Mouse (Mus musculus) megakaryocyte, adult 5-6 weeks (primary cell): ENCODE measurements at regions not wholly inside any gene's neighbourhood (a gene's known extent, or its start where the extent isn't known, plus 50 kb on each side); places are given as distances from the start of the nearest gene placed in this dataset.

ENCODE experiments used
- ATAC-seq: 2 replicates; pipeline ENCODE4 v1.8.0; 2016; ENCODE audit warnings: mild to moderate bottlenecking, inconsistent platforms; ENCODE audit not compliant: poor library complexity, severe bottlenecking

DNA sequence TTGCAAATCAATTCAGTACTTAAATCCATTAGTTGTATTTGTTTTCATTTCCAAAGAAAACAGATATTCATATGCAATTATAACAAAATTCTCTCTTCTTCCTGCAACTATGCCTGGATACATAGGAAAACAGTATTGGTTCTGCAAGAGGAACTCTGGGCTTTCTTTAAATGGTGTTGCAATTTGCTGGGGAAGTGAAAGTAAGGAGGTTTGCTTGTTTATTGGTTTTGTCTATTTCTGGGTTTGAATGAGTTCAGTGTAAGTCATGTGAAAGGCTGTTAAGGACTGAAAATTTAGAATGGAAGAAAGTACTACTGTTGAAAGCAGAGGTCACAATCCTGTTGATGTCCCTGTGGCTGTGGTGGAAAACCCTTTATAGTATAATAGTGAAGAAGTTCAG lies 1058.0 kb downstream of the Pla2g4a start:
- ATAC-seq = peak; percentile 89

- ATAC-seq = no peak
Observed at GRCm38 (mm10) chr1:148901319-148902033, 1059.6 kb downstream of the Pla2g4a start.

- no peak for ATAC-seq
Observed at GRCm38 (mm10) chr1:148870788-148871187, 1090.3 kb downstream of the Pla2g4a start.

DNA sequence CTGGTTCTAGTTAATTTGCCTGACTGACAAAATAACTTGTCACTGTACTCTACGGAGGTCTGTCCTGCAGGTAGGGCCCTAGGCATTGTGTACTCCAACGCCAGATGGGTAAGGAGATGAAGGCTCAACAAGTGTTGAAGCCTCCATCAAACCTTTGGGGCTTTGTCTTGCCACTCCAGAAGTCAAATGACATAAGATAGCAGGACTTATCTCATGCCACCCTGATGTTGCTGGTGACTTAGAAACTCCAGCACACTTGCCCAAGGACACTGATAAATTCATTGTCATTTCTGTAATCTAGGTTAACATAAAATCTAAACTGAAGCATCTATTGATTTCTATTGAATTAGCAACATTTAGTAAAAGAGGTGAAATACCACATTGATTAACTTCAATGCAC lies 1097.5 kb downstream of the Pla2g4a start:
- ATAC-seq = no peak

GRCm38 (mm10) chr1:148852990-148853389 lies 1108.1 kb downstream of the Pla2g4a start:
- no peak for ATAC-seq

GRCm38 (mm10) chr1:148846595-148846994 lies 1114.5 kb downstream of the Pla2g4a start:
- no peak for ATAC-seq

GRCm38 (mm10) chr1:148823146-148823545 lies 1137.9 kb downstream of the Pla2g4a start:
- no peak for ATAC-seq

GRCm38 (mm10) chr1:148808707-148809106 lies 1152.4 kb downstream of the Pla2g4a start:
- ATAC-seq = peak; percentile 91

DNA sequence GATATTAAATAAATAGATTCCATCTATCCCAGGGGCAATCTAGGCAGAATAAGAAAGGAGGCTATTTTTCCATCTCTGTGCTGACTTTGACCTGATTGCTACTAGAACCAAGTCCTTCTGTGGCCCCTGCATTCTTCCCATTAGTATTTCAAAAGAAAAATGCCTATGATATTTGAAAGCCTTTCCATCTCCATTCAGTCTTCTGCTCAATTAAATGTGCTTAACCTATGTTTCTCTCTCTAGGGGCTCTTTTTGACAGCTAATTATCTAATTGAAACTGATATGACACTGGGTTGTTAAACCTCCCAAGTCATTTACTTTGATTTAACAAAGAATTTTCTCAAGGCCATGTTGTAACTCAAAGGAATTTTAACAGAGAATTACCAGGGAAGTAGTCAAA lies 1164.0 kb downstream of the Pla2g4a start:
- no peak for ATAC-seq

GRCm38 (mm10) chr1:148750806-148751205 lies 1210.3 kb downstream of the Pla2g4a start:
- no peak for ATAC-seq

DNA sequence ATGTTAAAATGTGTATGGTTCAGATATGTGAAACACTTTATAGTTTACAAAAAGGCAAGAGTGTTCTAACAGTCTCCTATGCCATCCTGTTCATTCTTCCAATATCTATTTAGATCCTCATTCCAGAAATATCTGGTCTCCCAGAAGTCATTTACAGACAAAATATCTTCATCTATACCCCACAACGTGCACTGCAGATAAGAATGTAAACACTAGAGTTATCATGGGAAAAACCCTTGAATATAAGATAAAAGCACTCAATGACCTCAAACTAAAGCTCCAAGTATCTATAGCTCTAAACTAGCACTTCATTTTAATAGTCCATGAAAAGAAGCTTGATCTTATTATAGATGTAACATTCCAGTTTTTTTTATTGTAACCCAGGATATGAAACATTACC lies 1239.0 kb downstream of the Pla2g4a start:
- ATAC-seq = no peak

- no peak for ATAC-seq
Observed at GRCm38 (mm10) chr1:148721409-148721808, 1239.7 kb downstream of the Pla2g4a start.

GRCm38 (mm10) chr1:148720980-148721379 lies 1240.1 kb downstream of the Pla2g4a start:
- ATAC-seq = no peak

DNA sequence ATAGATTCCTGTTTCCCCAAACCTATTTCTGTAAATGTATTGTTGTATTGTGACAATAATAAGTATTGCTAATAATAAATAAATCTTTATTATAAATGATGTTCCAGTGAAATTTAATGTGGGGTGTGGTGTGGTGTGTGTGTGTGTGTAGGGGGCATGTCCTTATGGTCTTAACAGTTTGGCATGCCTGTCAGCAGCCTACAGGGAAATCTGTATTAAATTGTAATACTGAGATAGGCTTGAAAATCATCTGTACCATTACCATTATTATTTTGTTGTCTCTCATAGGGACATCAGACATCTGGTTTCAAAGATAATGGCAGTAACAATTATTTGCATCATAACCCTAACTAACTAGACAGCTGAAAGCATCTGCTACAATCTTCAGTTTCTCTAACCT lies 1253.0 kb downstream of the Pla2g4a start:
- ATAC-seq = no peak

- no peak for ATAC-seq
Observed at GRCm38 (mm10) chr1:148707657-148708056, 1253.4 kb downstream of the Pla2g4a start.

- ATAC-seq = no peak
Observed at GRCm38 (mm10) chr1:148706271-148706807, 1254.8 kb downstream of the Pla2g4a start.

- ATAC-seq = no peak
Observed at GRCm38 (mm10) chr1:148700599-148700954, 1260.5 kb downstream of the Pla2g4a start.

- no peak for ATAC-seq
Observed at GRCm38 (mm10) chr1:148699854-148700598, 1261.1 kb downstream of the Pla2g4a start.

- ATAC-seq = no peak
Observed at GRCm38 (mm10) chr1:148690085-148690484, 1271.0 kb downstream of the Pla2g4a start.

GRCm38 (mm10) chr1:148689618-148690017 lies 1271.5 kb downstream of the Pla2g4a start:
- ATAC-seq = no peak

DNA sequence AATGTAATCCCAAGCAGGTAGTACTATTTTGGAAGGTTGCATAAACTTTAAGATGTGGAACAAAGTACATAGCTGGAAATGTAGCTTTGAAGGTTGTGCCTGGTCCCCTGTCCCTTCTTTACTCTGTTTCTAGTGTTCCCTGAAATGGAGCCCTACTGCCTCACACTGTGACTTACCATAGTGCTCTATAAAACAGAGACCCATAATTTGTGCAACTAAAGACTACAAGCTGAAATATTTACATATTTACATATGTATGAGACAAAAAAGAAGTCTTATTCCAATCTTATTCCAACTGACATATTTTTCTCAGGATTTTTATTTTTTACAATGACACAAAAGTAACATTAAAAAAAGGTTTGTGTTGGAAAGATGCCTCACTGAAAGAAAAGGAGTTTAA lies 1285.6 kb downstream of the Pla2g4a start:
- no peak for ATAC-seq

GRCm38 (mm10) chr1:148664409-148664808 lies 1296.7 kb downstream of the Pla2g4a start:
- no peak for ATAC-seq
